Mouse (Mus musculus): ENCODE data around the gene Sprr3. TPM values are rescaled to one million over a fixed set of nuclear protein-coding genes. Genes with fewer than 3 reads are reported as not detected.

Sprr3 gene
- total and polyA plus RNA-seq, 2 experiments from 2014 or later, result not detected

GRCm38 (mm10) chr3:92440177-92440576 lies 18.3 kb downstream of the Sprr3 start:
- H3K36me3 ChIP-seq (replicated peaks; ENCODE audit: control insufficient read depth, insufficient read depth, low read length), result no peaks in the 10 kb centered on the region
- no peak for TF ChIP-seq EP300 (IDR thresholded peaks at IDR 0.05; ENCODE audit: low read depth)
- TF ChIP-seq CTCF (IDR thresholded peaks at IDR 0.05; ENCODE audit: low read depth), result no peak
- H3K4me2 ChIP-seq (ENCODE audit: low read depth, low read length), result no peak overlapping the region
- no peaks in the 10 kb centered on the region for H3K4me1 ChIP-seq (ENCODE audit: control insufficient read depth, insufficient read depth)
- ATAC-seq (ENCODE audit: insufficient read depth, low read depth), result no peak
- no peaks in the 10 kb centered on the region for H3K9me3 ChIP-seq (replicated peaks; ENCODE audit: control insufficient read depth, low read length)
- DNase-seq (ENCODE audit: low spot score), result no peak
- H3K27ac ChIP-seq (ENCODE audit: low read depth), result no peak overlapping the region
- 79% methylated on average over 3 of the region's 3 CpGs for WGBS
- no peaks in the 10 kb centered on the region for H3K27me3 ChIP-seq (ENCODE audit: control insufficient read depth, insufficient read depth, low read length)
- H3K4me3 ChIP-seq (ENCODE audit: low read depth, low read length), result no peak overlapping the region
- H3K9ac ChIP-seq (replicated peaks; ENCODE audit: low read depth, low read length), result no peak overlapping the region

GRCm38 (mm10) chr3:92438689-92439088 lies 19.8 kb downstream of the Sprr3 start, which contains the start of gene Sprr1b:
Gene Sprr1b, minus strand, starts transcription at chr3:92438789.
- 88% methylated on average over 3 of the region's 3 CpGs for WGBS
- Histone ChIP-seq H3K4me1 (ENCODE audit: control insufficient read depth, insufficient read depth) (no peaks in the 10 kb centered on the region), H3K36me3 (replicated peaks; ENCODE audit: control insufficient read depth, insufficient read depth, low read length) (no peaks in the 10 kb centered on the region), H3K4me2 (ENCODE audit: low read depth, low read length) (no peak within 1 kb of the TSS), H3K9ac (replicated peaks; ENCODE audit: low read depth, low read length) (no peak within 1 kb of the TSS), H3K4me3 (ENCODE audit: low read depth, low read length) (no peak within 1 kb of the TSS), H3K27me3 (ENCODE audit: control insufficient read depth, insufficient read depth, low read length) (no peaks in the 10 kb centered on the region), H3K27ac (ENCODE audit: low read depth) (no peak within 1 kb of the TSS), H3K9me3 (replicated peaks; ENCODE audit: control insufficient read depth, low read length) (no peaks in the 10 kb centered on the region)
- DNase-seq (ENCODE audit: low spot score), result no peak
- no peak for ATAC-seq (ENCODE audit: insufficient read depth, low read depth)
- TF ChIP-seq CTCF (IDR thresholded peaks at IDR 0.05; ENCODE audit: low read depth) (no peak), EP300 (IDR thresholded peaks at IDR 0.05; ENCODE audit: low read depth) (no peak)

- Histone ChIP-seq H3K27ac (ENCODE audit: low read depth) (no peak within 1 kb of the TSS), H3K4me1 (ENCODE audit: control insufficient read depth, insufficient read depth) (no peaks in the 10 kb centered on the region), H3K27me3 (ENCODE audit: control insufficient read depth, insufficient read depth, low read length) (no peaks in the 10 kb centered on the region), H3K4me2 (ENCODE audit: low read depth, low read length) (no peak within 1 kb of the TSS), H3K4me3 (ENCODE audit: low read depth, low read length) (no peak within 1 kb of the TSS), H3K9me3 (replicated peaks; ENCODE audit: control insufficient read depth, low read length) (no peaks in the 10 kb centered on the region), H3K36me3 (replicated peaks; ENCODE audit: control insufficient read depth, insufficient read depth, low read length) (no peaks in the 10 kb centered on the region), H3K9ac (replicated peaks; ENCODE audit: low read depth, low read length) (no peak within 1 kb of the TSS)
- TF ChIP-seq EP300 (IDR thresholded peaks at IDR 0.05; ENCODE audit: low read depth) (no peak), CTCF (IDR thresholded peaks at IDR 0.05; ENCODE audit: low read depth) (no peak)
- WGBS, result 77% methylated on average over 2 of the region's 2 CpGs
- DNase-seq (ENCODE audit: low spot score) (no peak), ATAC-seq (ENCODE audit: insufficient read depth, low read depth) (no peak)
Measured at GRCm38 (mm10) chr3:92432282-92432681, 26.2 kb downstream of the Sprr3 start, which contains the start of gene Sprr2k. Gene Sprr2k, plus strand, starts transcription at chr3:92432582.

- Histone ChIP-seq H3K4me3 (ENCODE audit: low read depth, low read length) (no peak within 1 kb of the TSS), H3K4me1 (ENCODE audit: control insufficient read depth, insufficient read depth) (no peaks in the 10 kb centered on the region), H3K27ac (ENCODE audit: low read depth) (no peak within 1 kb of the TSS), H3K27me3 (ENCODE audit: control insufficient read depth, insufficient read depth, low read length) (no peaks in the 10 kb centered on the region), H3K9me3 (replicated peaks; ENCODE audit: control insufficient read depth, low read length) (no peaks in the 10 kb centered on the region), H3K4me2 (ENCODE audit: low read depth, low read length) (no peak within 1 kb of the TSS), H3K36me3 (replicated peaks; ENCODE audit: control insufficient read depth, insufficient read depth, low read length) (no peaks in the 10 kb centered on the region), H3K9ac (replicated peaks; ENCODE audit: low read depth, low read length) (no peak within 1 kb of the TSS)
- ATAC-seq (ENCODE audit: insufficient read depth, low read depth), result no peak
- DNase-seq (ENCODE audit: low spot score), result no peak
- WGBS, result 81% methylated on average over 6 of the region's 6 CpGs
- TF ChIP-seq EP300 (IDR thresholded peaks at IDR 0.05; ENCODE audit: low read depth) (no peak), CTCF (IDR thresholded peaks at IDR 0.05; ENCODE audit: low read depth) (no peak)
Measured at GRCm38 (mm10) chr3:92429323-92429722, 29.2 kb downstream of the Sprr3 start, which contains the start of gene Gm9774. Gene Gm9774, minus strand, starts transcription at chr3:92429423.

- no peak for ATAC-seq (ENCODE audit: insufficient read depth, low read depth)
- Histone ChIP-seq H3K36me3 (replicated peaks; ENCODE audit: control insufficient read depth, insufficient read depth, low read length) (no peaks in the 10 kb centered on the region), H3K27ac (ENCODE audit: low read depth) (no peak within 1 kb of the TSS), H3K9ac (replicated peaks; ENCODE audit: low read depth, low read length) (no peak within 1 kb of the TSS), H3K4me2 (ENCODE audit: low read depth, low read length) (no peak within 1 kb of the TSS), H3K9me3 (replicated peaks; ENCODE audit: control insufficient read depth, low read length) (no peaks in the 10 kb centered on the region), H3K27me3 (ENCODE audit: control insufficient read depth, insufficient read depth, low read length) (no peaks in the 10 kb centered on the region), H3K4me1 (ENCODE audit: control insufficient read depth, insufficient read depth) (no peaks in the 10 kb centered on the region), H3K4me3 (ENCODE audit: low read depth, low read length) (no peak within 1 kb of the TSS)
- TF ChIP-seq EP300 (IDR thresholded peaks at IDR 0.05; ENCODE audit: low read depth) (no peak), CTCF (IDR thresholded peaks at IDR 0.05; ENCODE audit: low read depth) (no peak)
- WGBS, result 80% methylated on average over 2 of the region's 2 CpGs
- DNase-seq (ENCODE audit: low spot score), result no peak
Measured at GRCm38 (mm10) chr3:92417782-92418181, 40.7 kb downstream of the Sprr3 start, which contains the start of gene Sprr2j-ps. Gene Sprr2j-ps, plus strand, starts transcription at chr3:92418082.

GRCm38 (mm10) chr3:92407691-92408090 lies 50.8 kb downstream of the Sprr3 start, which contains the start of gene Sprr2i:
Gene Sprr2i, plus strand, starts transcription at chr3:92407991.
- no peak within 1 kb of the TSS for H3K4me2 ChIP-seq (ENCODE audit: low read depth, low read length)
- no peak within 1 kb of the TSS for H3K9ac ChIP-seq (replicated peaks; ENCODE audit: low read depth, low read length)
- ATAC-seq (ENCODE audit: insufficient read depth, low read depth), result no peak
- no peak for DNase-seq (ENCODE audit: low spot score)
- H3K27me3 ChIP-seq (ENCODE audit: control insufficient read depth, insufficient read depth, low read length), result no peaks in the 10 kb centered on the region
- no peaks in the 10 kb centered on the region for H3K9me3 ChIP-seq (replicated peaks; ENCODE audit: control insufficient read depth, low read length)
- no peak for TF ChIP-seq EP300 (IDR thresholded peaks at IDR 0.05; ENCODE audit: low read depth)
- no peak for TF ChIP-seq CTCF (IDR thresholded peaks at IDR 0.05; ENCODE audit: low read depth)
- no peak within 1 kb of the TSS for H3K27ac ChIP-seq (ENCODE audit: low read depth)
- no peaks in the 10 kb centered on the region for H3K36me3 ChIP-seq (replicated peaks; ENCODE audit: control insufficient read depth, insufficient read depth, low read length)
- WGBS, result 71% methylated on average over 2 of the region's 2 CpGs
- no peaks in the 10 kb centered on the region for H3K4me1 ChIP-seq (ENCODE audit: control insufficient read depth, insufficient read depth)
- no peak within 1 kb of the TSS for H3K4me3 ChIP-seq (ENCODE audit: low read depth, low read length)

Other genes starting within 250 kb of the Sprr3 start
- gene Sprr2a1, start 242.9 kb downstream of the Sprr3 start, total RNA-seq (2014; rRNA removed; ENCODE audit: low replicate concordance), result 0.15 TPM in 1 of 2 replicates, not detected in the other
- 0.25 TPM in 1 of 2 replicates, not detected in the other for gene Sprr2a1, start 242.9 kb downstream of the Sprr3 start, polyA plus RNA-seq (2015; fragmentation: Nextera tagmentation; extraction: Ambion mirVana)
- gene Sprr2a2, start 242.8 kb downstream of the Sprr3 start, total RNA-seq (2014; rRNA removed; ENCODE audit: low replicate concordance), result 10.1 and 38.9 TPM in 2 replicates
- 8.6 and 12.1 TPM in 2 replicates for gene Sprr2a2, start 242.8 kb downstream of the Sprr3 start, polyA plus RNA-seq (2015; fragmentation: Nextera tagmentation; extraction: Ambion mirVana)
- 2.1 and 7.9 TPM in 2 replicates for gene Sprr2a3, start 173.3 kb downstream of the Sprr3 start, total RNA-seq (2014; rRNA removed; ENCODE audit: low replicate concordance)
- 0.34 and 0.72 TPM in 2 replicates for gene Sprr2a3, start 173.3 kb downstream of the Sprr3 start, polyA plus RNA-seq (2015; fragmentation: Nextera tagmentation; extraction: Ambion mirVana)
- not detected in 2 replicates for gene Sprr2b, start 142.1 kb downstream of the Sprr3 start, total RNA-seq (2014; rRNA removed; ENCODE audit: low replicate concordance)
- gene Sprr2b, start 142.1 kb downstream of the Sprr3 start, polyA plus RNA-seq (2015; fragmentation: Nextera tagmentation; extraction: Ambion mirVana), result 0.20 TPM in 1 of 2 replicates, not detected in the other
- gene Sprr2d, start 119.6 kb downstream of the Sprr3 start, total RNA-seq (2014; rRNA removed; ENCODE audit: low replicate concordance), result not detected in 2 replicates
- not detected in 2 replicates for gene Sprr2d, start 119.6 kb downstream of the Sprr3 start, polyA plus RNA-seq (2015; fragmentation: Nextera tagmentation; extraction: Ambion mirVana)
- gene Sprr2e, start 106.6 kb downstream of the Sprr3 start, total RNA-seq (2014; rRNA removed; ENCODE audit: low replicate concordance), result not detected in 2 replicates
- gene Sprr2e, start 106.6 kb downstream of the Sprr3 start, polyA plus RNA-seq (2015; fragmentation: Nextera tagmentation; extraction: Ambion mirVana), result not detected in 2 replicates
- not detected in 2 replicates for gene Sprr2f, start 93.5 kb downstream of the Sprr3 start, total RNA-seq (2014; rRNA removed; ENCODE audit: low replicate concordance)
- gene Sprr2f, start 93.5 kb downstream of the Sprr3 start, polyA plus RNA-seq (2015; fragmentation: Nextera tagmentation; extraction: Ambion mirVana), result not detected in 2 replicates
- not detected in 2 replicates for gene Sprr2h, start 73.0 kb downstream of the Sprr3 start, total RNA-seq (2014; rRNA removed; ENCODE audit: low replicate concordance)
- not detected in 2 replicates for gene Sprr2h, start 73.0 kb downstream of the Sprr3 start, polyA plus RNA-seq (2015; fragmentation: Nextera tagmentation; extraction: Ambion mirVana)
- not detected in 2 replicates for gene Sprr2i, start 50.7 kb downstream of the Sprr3 start, total RNA-seq (2014; rRNA removed; ENCODE audit: low replicate concordance)
- gene Sprr2i, start 50.7 kb downstream of the Sprr3 start, polyA plus RNA-seq (2015; fragmentation: Nextera tagmentation; extraction: Ambion mirVana), result not detected in 2 replicates
- not detected in 2 replicates for gene Sprr2j-ps, start 40.6 kb downstream of the Sprr3 start, total RNA-seq (2014; rRNA removed; ENCODE audit: low replicate concordance)
- gene Sprr2j-ps, start 40.6 kb downstream of the Sprr3 start, polyA plus RNA-seq (2015; fragmentation: Nextera tagmentation; extraction: Ambion mirVana), result not detected in 2 replicates
- gene Gm9774, start 29.3 kb downstream of the Sprr3 start, total RNA-seq (2014; rRNA removed; ENCODE audit: low replicate concordance), result 1.3 and 2.1 TPM in 2 replicates
- 5.9 and 6.2 TPM in 2 replicates for gene Gm9774, start 29.3 kb downstream of the Sprr3 start, polyA plus RNA-seq (2015; fragmentation: Nextera tagmentation; extraction: Ambion mirVana)
- not detected in 2 replicates for gene Sprr2k, start 26.1 kb downstream of the Sprr3 start, total RNA-seq (2014; rRNA removed; ENCODE audit: low replicate concordance)
- not detected in 2 replicates for gene Sprr2k, start 26.1 kb downstream of the Sprr3 start, polyA plus RNA-seq (2015; fragmentation: Nextera tagmentation; extraction: Ambion mirVana)
- gene Sprr1b, start 19.9 kb downstream of the Sprr3 start, total RNA-seq (2014; rRNA removed; ENCODE audit: low replicate concordance), result not detected in 2 replicates
- gene Sprr1b, start 19.9 kb downstream of the Sprr3 start, polyA plus RNA-seq (2015; fragmentation: Nextera tagmentation; extraction: Ambion mirVana), result not detected in 2 replicates
- 44.3 TPM in 1 of 2 replicates, not detected in the other for gene Sprr1a, start 27.2 kb upstream of the Sprr3 start, total RNA-seq (2014; rRNA removed; ENCODE audit: low replicate concordance)
- 0.19 TPM in 2 replicates for gene Sprr1a, start 27.2 kb upstream of the Sprr3 start, polyA plus RNA-seq (2015; fragmentation: Nextera tagmentation; extraction: Ambion mirVana)
- not detected in 2 replicates for gene Sprr4, start 41.8 kb upstream of the Sprr3 start, total RNA-seq (2014; rRNA removed; ENCODE audit: low replicate concordance)
- gene Sprr4, start 41.8 kb upstream of the Sprr3 start, polyA plus RNA-seq (2015; fragmentation: Nextera tagmentation; extraction: Ambion mirVana), result not detected in 2 replicates
- not detected in 2 replicates for gene 2310046K23Rik, start 75.8 kb upstream of the Sprr3 start, total RNA-seq (2014; rRNA removed; ENCODE audit: low replicate concordance)
- not detected in 2 replicates for gene 2310046K23Rik, start 75.8 kb upstream of the Sprr3 start, polyA plus RNA-seq (2015; fragmentation: Nextera tagmentation; extraction: Ambion mirVana)
- 6.4 TPM in 1 of 2 replicates, not detected in the other for gene Ivl, start 115.0 kb upstream of the Sprr3 start, total RNA-seq (2014; rRNA removed; ENCODE audit: low replicate concordance)
- not detected in 2 replicates for gene Ivl, start 115.0 kb upstream of the Sprr3 start, polyA plus RNA-seq (2015; fragmentation: Nextera tagmentation; extraction: Ambion mirVana)
- gene Smcp, start 130.3 kb upstream of the Sprr3 start, total RNA-seq (2014; rRNA removed; ENCODE audit: low replicate concordance), result not detected in 2 replicates
- gene Smcp, start 130.3 kb upstream of the Sprr3 start, polyA plus RNA-seq (2015; fragmentation: Nextera tagmentation; extraction: Ambion mirVana), result not detected in 2 replicates
- not detected in 2 replicates for gene 2210017I01Rik, start 148.8 kb upstream of the Sprr3 start, total RNA-seq (2014; rRNA removed; ENCODE audit: low replicate concordance)
- not detected in 2 replicates for gene 2210017I01Rik, start 148.8 kb upstream of the Sprr3 start, polyA plus RNA-seq (2015; fragmentation: Nextera tagmentation; extraction: Ambion mirVana)
- not detected in 2 replicates for gene Lce6a, start 162.9 kb upstream of the Sprr3 start, total RNA-seq (2014; rRNA removed; ENCODE audit: low replicate concordance)
- gene Lce6a, start 162.9 kb upstream of the Sprr3 start, polyA plus RNA-seq (2015; fragmentation: Nextera tagmentation; extraction: Ambion mirVana), result not detected in 2 replicates
- not detected in 2 replicates for gene Lce1a1, start 189.6 kb upstream of the Sprr3 start, total RNA-seq (2014; rRNA removed; ENCODE audit: low replicate concordance)
- not detected in 2 replicates for gene Lce1a1, start 189.6 kb upstream of the Sprr3 start, polyA plus RNA-seq (2015; fragmentation: Nextera tagmentation; extraction: Ambion mirVana)
- not detected in 2 replicates for gene Lce1b, start 198.2 kb upstream of the Sprr3 start, total RNA-seq (2014; rRNA removed; ENCODE audit: low replicate concordance)
- gene Lce1b, start 198.2 kb upstream of the Sprr3 start, polyA plus RNA-seq (2015; fragmentation: Nextera tagmentation; extraction: Ambion mirVana), result not detected in 2 replicates
- not detected in 2 replicates for gene Lce1a2, start 211.6 kb upstream of the Sprr3 start, total RNA-seq (2014; rRNA removed; ENCODE audit: low replicate concordance)
- gene Lce1a2, start 211.6 kb upstream of the Sprr3 start, polyA plus RNA-seq (2015; fragmentation: Nextera tagmentation; extraction: Ambion mirVana), result not detected in 2 replicates
- gene Lce1c, start 220.5 kb upstream of the Sprr3 start, total RNA-seq (2014; rRNA removed; ENCODE audit: low replicate concordance), result not detected in 2 replicates
- gene Lce1c, start 220.5 kb upstream of the Sprr3 start, polyA plus RNA-seq (2015; fragmentation: Nextera tagmentation; extraction: Ambion mirVana), result not detected in 2 replicates
- not detected in 2 replicates for gene Lce1d, start 228.5 kb upstream of the Sprr3 start, total RNA-seq (2014; rRNA removed; ENCODE audit: low replicate concordance)
- gene Lce1d, start 228.5 kb upstream of the Sprr3 start, polyA plus RNA-seq (2015; fragmentation: Nextera tagmentation; extraction: Ambion mirVana), result not detected in 2 replicates